Mouse (Mus musculus) embryonic fibroblast, embryonic 13.5 days (primary cell): ENCODE results near the gene Gk. TPM values are rescaled to one million over a fixed set of nuclear protein-coding genes. Genes with fewer than 3 reads are reported as not detected.

Source experiments
- H3K27ac ChIP-seq: 2 replicates; pipeline ENCODE4 v1.5.1; 2012; ENCODE audit warnings: low read length, control low read depth, inconsistent platforms; ENCODE audit not compliant: insufficient read depth
- H3K4me1 ChIP-seq: 2 replicates; pipeline ENCODE4 v1.6.1; 2011; ENCODE audit warnings: low read length; ENCODE audit not compliant: control insufficient read depth, insufficient read depth
- H3K4me3 ChIP-seq: 2 replicates; pipeline ENCODE4 v1.5.1; 2011; ENCODE audit warnings: mild to moderate bottlenecking, control low read depth, low read length; ENCODE audit not compliant: insufficient read depth
- CTCF ChIP-seq: IDR thresholded peaks from 2 replicates; pipeline ENCODE4 v1.5.1; 2011; ENCODE audit warnings: mild to moderate bottlenecking, control low read depth, low read length, moderate library complexity, borderline replicate concordance; ENCODE audit not compliant: insufficient read depth
- POLR2A ChIP-seq: IDR thresholded peaks from 2 replicates; pipeline ENCODE4 v1.6.1; 2011; ENCODE audit warnings: low read depth, mild to moderate bottlenecking, control low read depth, low read length, moderate library complexity
- polyA plus RNA-seq: library from polyadenylated mRNA; stranded (reverse); fragments of >200 nt; gene quantifications from 2 replicates; pipeline ENCODE4 v1.2.4, GENCODE M21; 2011; ENCODE audit warnings: low read depth; ENCODE audit not compliant: missing spikeins, insufficient read length

Gene Gk
- polyA plus RNA-seq = 13.7 and 13.9 TPM in 2 replicates

GRCm38 (mm10) chrX:85776544-85777087 lies at the start of gene Gk:
TSS of gene Gk (minus strand) at chrX:85776819.
- Histone ChIP-seq H3K4me1 (no peaks in the 10 kb centered on the region), H3K4me3 (peak within 1 kb of the TSS; percentile 75), H3K27ac (peak within 1 kb of the TSS; percentile 79)
- TF ChIP-seq CTCF (no peak), POLR2A (peak; percentile 73)

GRCm38 (mm10) chrX:85804706-85805376 lies 28.2 kb upstream of the Gk start:
- Histone ChIP-seq H3K27ac (no peak overlapping the region), H3K4me1 (no peaks in the 10 kb centered on the region), H3K4me3 (no peak overlapping the region)
- no peak for TF ChIP-seq CTCF
- no peak for TF ChIP-seq POLR2A

GRCm38 (mm10) chrX:85803006-85803405 lies 26.4 kb upstream of the Gk start:
- Histone ChIP-seq H3K4me3 (no peak overlapping the region), H3K27ac (no peak overlapping the region), H3K4me1 (no peaks in the 10 kb centered on the region)
- no peak for TF ChIP-seq POLR2A
- no peak for TF ChIP-seq CTCF

GRCm38 (mm10) chrX:85797449-85797848 lies 20.8 kb upstream of the Gk start:
- no peak overlapping the region for H3K27ac ChIP-seq
- no peak overlapping the region for H3K4me3 ChIP-seq
- no peaks in the 10 kb centered on the region for H3K4me1 ChIP-seq
- TF ChIP-seq POLR2A (no peak), CTCF (no peak)

GRCm38 (mm10) chrX:85778346-85778745 lies 1.7 kb upstream of the Gk start:
- no peak overlapping the region for H3K27ac ChIP-seq
- TF ChIP-seq POLR2A (no peak), CTCF (no peak)
- no peak overlapping the region for H3K4me3 ChIP-seq
- no peaks in the 10 kb centered on the region for H3K4me1 ChIP-seq

GRCm38 (mm10) chrX:85777141-85777540 lies 522 bp upstream of the Gk start:
- H3K4me3 ChIP-seq = peak overlapping the region; percentile 73
- H3K4me1 ChIP-seq = no peaks in the 10 kb centered on the region
- H3K27ac ChIP-seq = peak overlapping the region; percentile 79
- no peak; the same call in 1 of the 2 replicates for TF ChIP-seq POLR2A
- no peak for TF ChIP-seq CTCF

- Histone ChIP-seq H3K4me3 (peak overlapping the region; percentile 75), H3K4me1 (no peaks in the 10 kb centered on the region), H3K27ac (peak overlapping the region; percentile 19; the same call in 1 of the 2 replicates)
- TF ChIP-seq CTCF (no peak), POLR2A (no peak)
Observed at GRCm38 (mm10) chrX:85775879-85776543, 608 bp downstream of the Gk start.

GRCm38 (mm10) chrX:85771303-85771702 lies 5.3 kb downstream of the Gk start:
- TF ChIP-seq POLR2A = no peak
- TF ChIP-seq CTCF = no peak
- no peak overlapping the region for H3K27ac ChIP-seq
- H3K4me1 ChIP-seq = no peaks in the 10 kb centered on the region
- H3K4me3 ChIP-seq = no peak overlapping the region

- Histone ChIP-seq H3K4me3 (no peak overlapping the region), H3K4me1 (no peaks in the 10 kb centered on the region), H3K27ac (no peak overlapping the region)
- no peak for TF ChIP-seq CTCF
Observed at GRCm38 (mm10) chrX:85770747-85771146, 5.9 kb downstream of the Gk start.

GRCm38 (mm10) chrX:85768578-85768977 lies 8.0 kb downstream of the Gk start:
- H3K27ac ChIP-seq = no peak overlapping the region
- H3K4me1 ChIP-seq = no peaks in the 10 kb centered on the region
- TF ChIP-seq CTCF = no peak
- TF ChIP-seq POLR2A = no peak

GRCm38 (mm10) chrX:85756005-85756404 lies 20.6 kb downstream of the Gk start:
- H3K27ac ChIP-seq = no peak overlapping the region
- H3K4me1 ChIP-seq = no peaks in the 10 kb centered on the region
- H3K4me3 ChIP-seq = no peak overlapping the region
- no peak for TF ChIP-seq CTCF
- TF ChIP-seq POLR2A = no peak

More at GRCm38 (mm10) chrX:85768578-85768977, 8.0 kb downstream of the Gk start:
- no peak overlapping the region for H3K4me3 ChIP-seq
